Mouse (Mus musculus): Measurements from ENCODE around the gene Add2.

GRCm38 (mm10) chr6:86079323-86079722, 50.8 kb downstream of the Add2 start:
- TF ChIP-seq CTCF (IDR thresholded peaks at IDR 0.05; ENCODE audit: low read depth, low read length) (no peak), POLR2A (IDR thresholded peaks at IDR 0.05; ENCODE audit: borderline replicate concordance, low read depth, low read length) (no peak)
